Mouse (Mus musculus) neural tube, embryonic 12.5 days (tissue): ENCODE results near the gene Exoc3l2. TPM values are rescaled to one million over a fixed set of nuclear protein-coding genes. Genes with fewer than 3 reads are reported as not detected.

ENCODE experiments used
- ATAC-seq: fragments of 200-750 bp; cut with Nextera tagmentation; 2 replicates; pipeline ENCODE4 v1.8.0; 2017; ENCODE audit warnings: low read depth, mild to moderate bottlenecking, moderate TSS enrichment, moderate library complexity; ENCODE audit not compliant: low FRiP score
- H3K27ac ChIP-seq: fragments of 300-500 bp; sonication (generic); 2 replicates; pipeline ENCODE4 v1.5.1; 2016
- H3K27me3 ChIP-seq: fragments of 300-500 bp; sonication (generic); replicated peaks from 2 replicates; pipeline ENCODE4 v1.6.1; 2016; ENCODE audit warnings: mild to moderate bottlenecking
- H3K36me3 ChIP-seq: fragments of 300-500 bp; sonication (generic); 2 replicates; pipeline ENCODE4 v1.6.1; 2016; ENCODE audit warnings: mild to moderate bottlenecking
- H3K4me1 ChIP-seq: fragments of 300-500 bp; sonication (generic); 2 replicates; pipeline ENCODE4 v1.6.1; 2016
- H3K4me2 ChIP-seq: fragments of 300-500 bp; sonication (generic); replicated peaks from 2 replicates; pipeline ENCODE4 v1.6.1; 2016; ENCODE audit warnings: mild to moderate bottlenecking
- H3K4me3 ChIP-seq: fragments of 300-500 bp; sonication (generic); 2 replicates; pipeline ENCODE4 v1.5.1; 2016
- H3K9ac ChIP-seq: fragments of 300-500 bp; sonication (generic); 2 replicates; pipeline ENCODE4 v1.6.1; 2016; ENCODE audit warnings: mild to moderate bottlenecking
- H3K9me3 ChIP-seq: fragments of 300-500 bp; sonication (generic); 2 replicates; pipeline ENCODE4 v1.6.1; 2016; ENCODE audit warnings: mild to moderate bottlenecking
- WGBS: fragments of 180-500 bp; shearing (Covaris S2); methylation state at CpG from one replicate; pipeline ENCODE4 v1.1.7; 2016; 5-methylcytosine and 5-hydroxymethylcytosine counted together
- polyA plus RNA-seq: library from polyadenylated mRNA; unstranded; fragments of >200 nt; fragmentation: Nextera tagmentation; extraction: Ambion mirVana; gene quantifications from 2 replicates; pipeline ENCODE4 v1.2.1, GENCODE M21; 2016

Exoc3l2 gene
- polyA plus RNA-seq, 1 experiment from 2014 or later, result 1.6 TPM

- H3K9ac ChIP-seq, result no peak overlapping the region
- no peak overlapping the region for H3K4me2 ChIP-seq
- H3K4me1 ChIP-seq, result no peaks in the 10 kb centered on the region
- no peak overlapping the region for H3K4me3 ChIP-seq
- 0 out of 2 replicates have a peak, but pooled peaks cover 4% of the 10 kb centered on the region for H3K9me3 ChIP-seq
- H3K27me3 ChIP-seq, result no peaks in the 10 kb centered on the region
- ATAC-seq, result no peak
- 88% methylated on average over 2 of the region's 2 CpGs for WGBS
- H3K36me3 ChIP-seq, result peaks cover 99% of the 10 kb centered on the region
- no peak overlapping the region for H3K27ac ChIP-seq
These were observed 30.7 kb upstream of the Exoc3l2 start for GRCm38 (mm10) chr7:19432475-19432874.

- H3K27me3 ChIP-seq, result no peaks in the 10 kb centered on the region
These were observed 26.9 kb upstream of the Exoc3l2 start for GRCm38 (mm10) chr7:19436276-19436675.

DNA sequence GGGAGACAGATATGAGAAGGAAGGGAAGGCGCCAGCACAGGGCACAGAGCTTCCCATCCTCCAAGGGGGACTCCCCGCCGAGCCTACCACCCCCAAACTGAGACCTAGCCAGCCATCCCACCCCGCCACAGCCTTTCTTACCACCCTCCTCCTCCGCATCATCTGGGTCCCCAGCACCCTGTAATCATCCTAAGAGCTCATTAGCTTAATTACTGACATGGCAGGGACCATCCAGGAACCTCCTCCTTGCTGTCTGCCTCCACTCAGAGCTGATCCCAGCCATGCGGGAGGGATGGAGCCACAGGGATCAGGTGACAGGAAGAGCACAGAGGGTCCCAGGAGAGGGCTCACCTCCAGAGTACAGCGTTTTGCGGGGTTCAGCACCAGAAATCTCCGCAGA lies 26.1 kb upstream of the Exoc3l2 start:
- Histone ChIP-seq H3K27me3 (no peaks in the 10 kb centered on the region), H3K4me1 (no peaks in the 10 kb centered on the region), H3K9me3 (0 out of 2 replicates have a peak, but pooled peaks cover 4% of the 10 kb centered on the region), H3K4me3 (no peak overlapping the region), H3K27ac (no peak overlapping the region), H3K9ac (no peak overlapping the region), H3K36me3 (peaks cover 93% of the 10 kb centered on the region), H3K4me2 (no peak overlapping the region)
- no peak for ATAC-seq
- WGBS, result 80% methylated on average over 9 of the region's 9 CpGs

More at GRCm38 (mm10) chr7:19436276-19436675, 26.9 kb upstream of the Exoc3l2 start:
- 97% methylated on average over 2 of the region's 2 CpGs for WGBS
- Histone ChIP-seq H3K4me1 (no peaks in the 10 kb centered on the region), H3K4me2 (no peak overlapping the region), H3K4me3 (no peak overlapping the region), H3K27ac (no peak overlapping the region), H3K9me3 (0 out of 2 replicates have a peak, but pooled peaks cover 4% of the 10 kb centered on the region), H3K36me3 (peaks cover 94% of the 10 kb centered on the region), H3K9ac (no peak overlapping the region)
- ATAC-seq, result no peak

GRCm38 (mm10) chr7:19441448-19442091 lies 21.6 kb upstream of the Exoc3l2 start:
- H3K36me3 ChIP-seq, result peaks cover 81% of the 10 kb centered on the region
- 91% methylated on average over 9 of the region's 9 CpGs for WGBS
- H3K4me3 ChIP-seq, result no peak overlapping the region
- H3K4me1 ChIP-seq, result no peaks in the 10 kb centered on the region
- no peak overlapping the region for H3K27ac ChIP-seq
- H3K4me2 ChIP-seq, result no peak overlapping the region
- no peaks in the 10 kb centered on the region for H3K27me3 ChIP-seq
- H3K9ac ChIP-seq, result no peak overlapping the region
- ATAC-seq, result no peak
- no peaks in the 10 kb centered on the region for H3K9me3 ChIP-seq

DNA sequence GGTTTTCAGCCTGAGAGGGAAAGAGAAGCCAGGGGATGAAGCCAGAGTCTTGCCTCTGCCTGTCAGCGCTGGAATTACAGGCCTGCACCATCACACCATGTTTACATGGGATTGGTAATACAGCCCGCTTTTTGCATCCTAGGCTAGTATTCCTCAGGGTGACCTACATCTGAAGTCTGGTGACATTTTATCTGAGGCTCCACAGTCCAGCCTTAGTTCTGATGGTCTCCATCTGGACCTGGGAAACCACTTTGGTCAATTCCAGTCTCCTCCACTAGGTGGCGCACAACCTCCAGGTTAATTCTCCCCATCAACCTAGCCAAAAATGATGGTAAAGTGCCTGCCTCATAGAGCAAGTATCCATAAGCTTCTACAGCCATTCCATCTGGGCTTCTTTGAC lies 19.8 kb upstream of the Exoc3l2 start:
- H3K4me3 ChIP-seq, result no peak overlapping the region
- ATAC-seq, result 0 out of 2 replicates have a peak, but pooled peaks have one; percentile 38
- peaks cover 82% of the 10 kb centered on the region for H3K36me3 ChIP-seq
- H3K27ac ChIP-seq, result no peak overlapping the region
- H3K4me2 ChIP-seq, result no peak overlapping the region
- H3K9me3 ChIP-seq, result no peaks in the 10 kb centered on the region
- 44% methylated on average over 3 of the region's 3 CpGs for WGBS
- H3K4me1 ChIP-seq, result no peaks in the 10 kb centered on the region
- H3K27me3 ChIP-seq, result no peaks in the 10 kb centered on the region
- H3K9ac ChIP-seq, result no peak overlapping the region

- Histone ChIP-seq H3K36me3 (peaks cover 85% of the 10 kb centered on the region), H3K4me3 (no peak overlapping the region), H3K27me3 (no peaks in the 10 kb centered on the region), H3K9ac (no peak overlapping the region), H3K4me1 (no peaks in the 10 kb centered on the region), H3K27ac (no peak overlapping the region), H3K9me3 (no peaks in the 10 kb centered on the region), H3K4me2 (no peak overlapping the region)
- ATAC-seq, result no peak
- 86% methylated on average over 12 of the region's 12 CpGs for WGBS
These were observed 18.3 kb upstream of the Exoc3l2 start for GRCm38 (mm10) chr7:19444801-19445200.

- peaks cover 84% of the 10 kb centered on the region for H3K36me3 ChIP-seq
- H3K27me3 ChIP-seq, result no peaks in the 10 kb centered on the region
- WGBS, result 94% methylated on average over 16 of the region's 16 CpGs
These were observed 15.4 kb upstream of the Exoc3l2 start for GRCm38 (mm10) chr7:19447689-19448088.

DNA sequence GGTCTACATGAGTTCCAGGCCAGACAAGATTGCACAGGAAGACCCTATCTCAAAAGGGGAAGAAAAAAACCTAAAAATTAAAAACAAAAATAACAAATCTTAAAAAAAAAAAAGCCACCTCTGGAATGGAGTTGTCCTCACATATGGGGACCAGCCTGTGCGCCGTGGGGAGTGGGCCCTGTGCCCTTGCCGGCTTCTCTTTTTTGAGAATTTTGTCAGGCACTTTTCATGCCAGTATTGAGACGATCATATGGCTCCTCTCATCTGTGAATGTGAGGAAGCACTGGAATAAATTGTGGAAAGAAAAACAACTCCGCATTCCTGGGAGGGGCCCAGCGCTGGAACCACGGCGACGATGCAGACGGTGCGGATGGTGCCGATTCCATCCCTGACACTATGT lies 14.0 kb upstream of the Exoc3l2 start:
- Histone ChIP-seq H3K27ac (no peak overlapping the region), H3K4me2 (no peak overlapping the region), H3K9ac (no peak overlapping the region), H3K4me3 (no peak overlapping the region), H3K4me1 (no peaks in the 10 kb centered on the region), H3K27me3 (no peaks in the 10 kb centered on the region), H3K36me3 (peaks cover 77% of the 10 kb centered on the region), H3K9me3 (no peaks in the 10 kb centered on the region; the same call in 1 of the 2 replicates)
- ATAC-seq, result no peak
- 91% methylated on average over 12 of the region's 12 CpGs for WGBS

More at GRCm38 (mm10) chr7:19447689-19448088, 15.4 kb upstream of the Exoc3l2 start:
- Histone ChIP-seq H3K27ac (no peak overlapping the region), H3K4me2 (no peak overlapping the region), H3K4me3 (no peak overlapping the region), H3K4me1 (no peaks in the 10 kb centered on the region), H3K9ac (no peak overlapping the region), H3K9me3 (no peaks in the 10 kb centered on the region; the same call in 1 of the 2 replicates)
- ATAC-seq, result no peak

GRCm38 (mm10) chr7:19455186-19455585 lies 7.9 kb upstream of the Exoc3l2 start:
- peaks cover 30% of the 10 kb centered on the region for H3K36me3 ChIP-seq
- H3K9me3 ChIP-seq, result no peaks in the 10 kb centered on the region; the same call in 1 of the 2 replicates
- H3K4me2 ChIP-seq, result no peak overlapping the region
- H3K27me3 ChIP-seq, result no peaks in the 10 kb centered on the region
- H3K27ac ChIP-seq, result no peak overlapping the region
- 95% methylated on average over 4 of the region's 4 CpGs for WGBS
- H3K4me3 ChIP-seq, result no peak overlapping the region
- H3K4me1 ChIP-seq, result peaks cover 26% of the 10 kb centered on the region
- no peak for ATAC-seq
- H3K9ac ChIP-seq, result no peak overlapping the region

DNA sequence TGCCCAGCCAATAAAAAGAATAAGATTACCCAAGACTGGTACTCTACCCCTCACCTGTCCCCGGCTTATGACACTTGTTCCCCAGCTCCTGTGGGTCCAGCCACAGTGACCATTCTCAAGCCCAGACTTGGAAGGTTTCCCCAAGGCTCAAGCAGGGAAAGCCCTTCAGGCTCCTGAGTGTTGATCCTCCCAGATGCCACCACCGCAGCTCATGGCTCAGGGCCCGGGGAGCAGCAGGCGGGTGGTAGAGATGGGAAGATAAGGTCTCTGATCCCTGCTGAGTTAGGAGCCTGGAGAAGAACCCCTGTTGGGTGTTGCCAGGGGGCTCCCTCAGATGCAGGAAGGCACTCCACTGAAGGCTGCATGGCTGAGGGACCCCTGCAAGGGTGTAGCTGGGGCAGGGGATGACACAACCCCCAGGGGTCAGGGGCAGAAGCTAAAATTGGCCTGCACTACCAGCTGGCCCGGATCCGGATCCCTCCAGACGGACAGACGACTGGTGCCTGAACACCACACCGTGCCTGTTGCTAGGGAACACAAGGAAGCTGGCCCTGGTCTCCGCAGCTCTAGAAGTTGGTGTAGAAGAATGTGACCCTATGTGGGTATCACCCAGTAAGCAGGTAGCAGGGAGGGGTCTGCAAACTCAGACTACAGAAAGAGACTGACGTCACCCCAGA lies 7.2 kb upstream of the Exoc3l2 start:
- Histone ChIP-seq H3K27ac (no peak overlapping the region), H3K4me3 (no peak overlapping the region), H3K36me3 (peaks cover 22% of the 10 kb centered on the region), H3K4me2 (peak overlapping the region; percentile 96; the same call in 1 of the 2 replicates), H3K9me3 (no peaks in the 10 kb centered on the region; the same call in 1 of the 2 replicates), H3K9ac (no peak overlapping the region), H3K4me1 (peaks cover 26% of the 10 kb centered on the region), H3K27me3 (no peaks in the 10 kb centered on the region)
- no peak for ATAC-seq
- 80% methylated on average over 11 of the region's 11 CpGs for WGBS

DNA sequence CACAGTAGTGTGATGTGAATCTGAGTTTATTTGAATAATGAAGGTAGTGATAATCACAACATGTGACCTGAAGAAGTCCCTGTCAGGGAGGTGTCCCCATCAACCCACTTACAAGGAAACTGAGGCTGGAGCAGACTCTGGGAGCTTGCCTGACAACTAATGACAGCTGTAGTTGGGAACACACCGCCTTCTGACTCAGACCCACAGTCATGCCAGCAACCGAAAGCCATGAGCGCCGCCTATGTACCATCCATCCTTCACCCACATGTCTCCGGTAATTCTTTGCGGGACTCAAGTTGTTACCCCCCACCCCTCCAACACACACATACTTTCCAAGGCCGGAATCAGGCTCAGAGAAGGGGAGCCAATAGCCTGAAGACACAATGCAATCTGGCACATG lies 6.5 kb upstream of the Exoc3l2 start:
- peak overlapping the region; percentile 96 for H3K4me2 ChIP-seq
- peaks cover 26% of the 10 kb centered on the region for H3K4me1 ChIP-seq
- 95% methylated on average over 7 of the region's 7 CpGs for WGBS
- no peaks in the 10 kb centered on the region; the same call in 1 of the 2 replicates for H3K9me3 ChIP-seq
- H3K27ac ChIP-seq, result no peak overlapping the region
- no peak for ATAC-seq
- H3K27me3 ChIP-seq, result no peaks in the 10 kb centered on the region
- peaks cover 15% of the 10 kb centered on the region for H3K36me3 ChIP-seq
- peak overlapping the region; percentile 96; the same call in 1 of the 2 replicates for H3K4me3 ChIP-seq
- 0 out of 2 replicates have a peak overlapping the region, but pooled peaks have one; percentile 92 for H3K9ac ChIP-seq

- H3K9me3 ChIP-seq, result no peaks in the 10 kb centered on the region
- peak overlapping the region; percentile 96 for H3K4me3 ChIP-seq
- 0 out of 2 replicates have a peak, but pooled peaks cover under 1% of the 10 kb centered on the region for H3K27me3 ChIP-seq
- peaks cover 26% of the 10 kb centered on the region for H3K4me1 ChIP-seq
- peaks cover 6% of the 10 kb centered on the region; the same call in 1 of the 2 replicates for H3K36me3 ChIP-seq
- peak; percentile 31 for ATAC-seq
- WGBS, result 10% methylated on average over 14 of the region's 14 CpGs
- peak overlapping the region; percentile 74; the same call in 1 of the 2 replicates for H3K27ac ChIP-seq
- peak overlapping the region; percentile 96 for H3K4me2 ChIP-seq
- peak overlapping the region; percentile 92 for H3K9ac ChIP-seq
These were observed 5.6 kb upstream of the Exoc3l2 start for GRCm38 (mm10) chr7:19457414-19458071.
